Mouse (Mus musculus) lung, postnatal 0 days (tissue): ENCODE data around the gene Gm21149.
"Not testable (repeated sequence)": the region's sequence is repeated elsewhere in the genome, so short reads cannot be mapped to it uniquely, and the experiment has no call there.

Experiments
- CTCF ChIP-seq: IDR thresholded peaks from 2 replicates; pipeline ENCODE4 v1.5.1; 2016; ENCODE audit warnings: antibody characterized with exemption, mild to moderate bottlenecking
- EP300 ChIP-seq: IDR thresholded peaks from 2 replicates; pipeline ENCODE4 v1.6.1; 2016; ENCODE audit warnings: antibody characterized with exemption, mild to moderate bottlenecking, control low read depth

DNA sequence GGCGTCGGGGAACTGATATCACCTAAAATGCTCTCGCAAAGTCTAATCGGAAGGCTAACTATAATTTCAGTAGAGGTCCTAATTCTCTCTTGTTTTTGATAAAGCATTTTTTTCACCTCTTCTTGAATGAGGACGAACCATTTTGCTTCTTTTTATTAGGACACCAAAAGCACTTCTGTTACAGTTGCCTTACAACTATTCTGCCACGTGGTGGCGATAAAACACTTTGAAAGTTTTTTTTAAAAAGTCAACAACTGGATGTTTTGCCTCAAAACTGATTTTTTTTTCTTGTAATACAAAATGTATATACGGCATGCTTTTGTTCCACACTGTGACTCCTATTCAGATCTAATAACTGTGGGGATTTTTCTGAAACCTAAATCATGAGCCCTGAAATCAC, 14.7 kb downstream of the Gm21149 start:
- not testable (repeated sequence) for TF ChIP-seq EP300
- TF ChIP-seq CTCF, result peak; percentile 15; the same call in 1 of the 2 replicates
